Mouse (Mus musculus) left cerebral cortex, postnatal 14 days (tissue): ENCODE results near the gene Cox7b. TPM values are rescaled to one million over a fixed set of nuclear protein-coding genes. Genes with fewer than 3 reads are reported as not detected.

Experiments used
- DNase-seq, 2 experiments: peaks; one replicate each; pipeline ENCODE4 v3.0.0; 2021 to 2022; ENCODE audit warnings: low spot score in 2 of 2, mixed read lengths in 1 of 2
- intact Hi-C: fragments of 180-260 bp; cut with DNase I; formaldehyde crosslinking; loops from one replicate; pipeline ENCODE4 v1.15.1; 2025
- total RNA-seq, 2 experiments: library from RNA; stranded (reverse); gene quantifications; 2 replicates each; pipeline ENCODE4 v1.2.3; 2021

Cox7b gene
- total RNA-seq, 2 experiments from 2014 or later = 373 to 414 TPM

DNA sequence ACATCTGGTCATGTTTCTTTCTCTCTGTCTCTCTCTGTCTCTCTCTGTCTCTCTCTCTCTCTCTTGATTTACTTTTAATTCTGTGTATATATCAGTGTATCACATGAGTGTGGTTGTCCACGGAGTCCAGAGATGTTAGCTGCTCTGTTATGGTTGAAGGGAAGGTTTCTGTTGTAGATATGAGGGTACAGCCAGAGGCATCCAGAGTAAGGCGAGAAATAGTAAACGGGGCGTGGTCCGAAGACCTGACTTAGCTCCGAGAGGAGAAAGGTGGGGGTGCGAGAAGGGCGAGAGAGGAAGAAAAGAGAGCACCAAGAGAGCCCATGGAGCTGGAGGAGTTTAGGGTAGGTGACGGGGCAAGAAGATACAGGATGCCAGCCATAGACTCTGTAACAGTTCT is 30.4 kb downstream of the Cox7b start:
- DNase-seq = no peak
- intact Hi-C loops = no loop called here

DNA sequence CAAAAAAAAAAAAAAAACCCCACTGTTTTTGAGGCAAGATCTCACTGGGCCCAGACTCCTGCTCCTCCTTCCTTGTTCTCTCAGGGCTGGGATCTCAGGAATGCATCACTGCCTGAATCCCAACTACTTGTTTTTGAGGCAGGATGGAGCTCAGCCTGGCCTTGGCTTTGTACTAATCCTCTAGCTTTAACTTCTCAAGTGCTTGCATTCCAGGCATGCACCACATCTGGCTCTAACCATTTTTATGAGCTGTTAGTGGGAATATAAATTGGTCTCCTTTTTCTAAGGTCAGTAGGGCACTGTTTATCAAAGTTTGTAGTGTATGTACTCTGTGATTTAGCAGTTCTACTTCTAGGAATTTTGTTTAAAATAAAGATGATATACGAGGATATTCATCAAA is 32.7 kb downstream of the Cox7b start:
- intact Hi-C loops = no loop called here

More for the DNA sequence above, 32.7 kb downstream of the Cox7b start:
- DNase-seq = no peak

Other genes with a start within 250 kb of the Cox7b start
- 100 to 1,000 TPM; 190 to 194 TPM for gene Atrx, start 86.3 kb upstream of the Cox7b start, total RNA-seq
- 10 to 100 TPM; 13.5 to 16.0 TPM for gene Magt1, start 3.8 kb upstream of the Cox7b start, total RNA-seq
- gene Atp7a, start 11.6 kb downstream of the Cox7b start, total RNA-seq = 1 to 10 TPM; 7.1 to 9.3 TPM
- gene Tlr13, start 127.5 kb downstream of the Cox7b start, total RNA-seq = 1 to 10 TPM; 1.3 to 1.7 TPM
- gene Pgk1, start 171.4 kb downstream of the Cox7b start, total RNA-seq = 100 to 1,000 TPM; 408 to 434 TPM
- gene Taf9b, start 205.5 kb downstream of the Cox7b start, total RNA-seq = 10 to 100 TPM; 23.0 to 25.9 TPM
- not detected for gene Fnd3c2, start 239.7 kb downstream of the Cox7b start, total RNA-seq